8 mouse cellular contexts compared by ENCODE assay signal in genomic region chr6:124809775-124810538, GRCm38 (mm10). TPM values are rescaled to one million over a fixed set of nuclear protein-coding genes. Genes with fewer than 3 reads are reported as not detected.
DNase-seq lines count a peak whose midpoint lies in the region; ATAC-seq and TF ChIP-seq lines count a peak whose summit lies in the region.

No protein-coding gene starts in this region.

- ATAC-seq in hindbrain, embryonic 14.5 days (ENCODE audit: low FRiP score), result no peak
- ATAC-seq in midbrain, postnatal 0 days (ENCODE audit: low FRiP score), result no peak

- H3K4me3 ChIP-seq in left cerebral cortex, adult 2 months, result peak overlapping the region; percentile 53
- peak overlapping the region; percentile 44 for H3K4me3 ChIP-seq in hindbrain, embryonic 14.5 days (replicated peaks; ENCODE audit: low read length)
- peak overlapping the region; percentile 43 for H3K4me3 ChIP-seq in midbrain, postnatal 0 days (ENCODE audit: low read depth, low read length)

- intact Hi-C loops in left cerebral cortex, adult 2 months (cut with DNase I), result loop anchor here (1.0 kb wide), 1 partner anchor 41 kb away; the partner anchor contains the start of gene Eno2
- intact Hi-C loops in left cerebral cortex, postnatal 36 days (cut with DNase I), result no loop called here
- intact Hi-C loops in left cerebral cortex, postnatal 14 days (cut with DNase I), result no loop called here

- DNase-seq in left cerebral cortex, adult 2 months (ENCODE audit: extremely low spot score in 1 of 2, low spot score in 2 of 2), result no peak
- no peak for DNase-seq in left cerebral cortex, postnatal 36 days (ENCODE audit: low spot score in 2 of 2)
- DNase-seq in cerebellum, postnatal 25 days, result peak; percentile 29 to 49
- no peak for DNase-seq in hindbrain, embryonic 14.5 days (ENCODE audit: low spot score)
- no peak for DNase-seq in midbrain, postnatal 0 days (ENCODE audit: low spot score)
- no peak for DNase-seq in frontal cortex, postnatal 14 days (ENCODE audit: low spot score in 2 of 2)
- DNase-seq in urinary bladder, postnatal 25 days (ENCODE audit: low spot score), result no peak
- DNase-seq in left cerebral cortex, postnatal 14 days (ENCODE audit: low spot score in 2 of 2), result no peak

- no peaks in the 10 kb centered on the region for H3K27me3 ChIP-seq in hindbrain, embryonic 14.5 days (ENCODE audit: control insufficient read depth, insufficient read depth, low read length)
- H3K27me3 ChIP-seq in midbrain, postnatal 0 days (ENCODE audit: insufficient read depth, low read length), result no peaks in the 10 kb centered on the region

- peaks cover 44% of the 10 kb centered on the region for H3K4me1 ChIP-seq in hindbrain, embryonic 14.5 days (replicated peaks; ENCODE audit: control insufficient read depth, insufficient read depth, low read length)
- peaks cover 14% of the 10 kb centered on the region for H3K4me1 ChIP-seq in midbrain, postnatal 0 days (ENCODE audit: insufficient read depth, low read length)

- peaks cover 21% of the 10 kb centered on the region for H3K36me3 ChIP-seq in hindbrain, embryonic 14.5 days (replicated peaks; ENCODE audit: control insufficient read depth, insufficient read depth)
- H3K36me3 ChIP-seq in midbrain, postnatal 0 days (ENCODE audit: insufficient read depth, low read length), result 0 out of 2 replicates have a peak, but pooled peaks cover 10% of the 10 kb centered on the region

- no peak overlapping the region for H3K27ac ChIP-seq in left cerebral cortex, adult 2 months
- 0 out of 2 replicates have a peak overlapping the region, but pooled peaks have one; percentile 15 for H3K27ac ChIP-seq in hindbrain, embryonic 14.5 days
- no peak overlapping the region for H3K27ac ChIP-seq in midbrain, postnatal 0 days (ENCODE audit: low read depth, low read length)

- no peaks in the 10 kb centered on the region for H3K9me3 ChIP-seq in hindbrain, embryonic 14.5 days (ENCODE audit: control insufficient read depth, low read length)
- no peaks in the 10 kb centered on the region for H3K9me3 ChIP-seq in midbrain, postnatal 0 days (ENCODE audit: low read length)

- peak overlapping the region; percentile 69 for H3K4me2 ChIP-seq in hindbrain, embryonic 14.5 days (replicated peaks)
- peak overlapping the region; percentile 69 for H3K4me2 ChIP-seq in midbrain, postnatal 0 days (ENCODE audit: low read depth, low read length, poor library complexity, severe bottlenecking)

- TF ChIP-seq CTCF in left cerebral cortex, adult 2 months (IDR thresholded peaks at IDR 0.05), result no peak
- no peak for TF ChIP-seq CTCF in midbrain, postnatal 0 days (IDR thresholded peaks at IDR 0.05)

- 47% methylated on average over 14 of the region's 14 CpGs for WGBS in hindbrain, embryonic 14.5 days
- 46% methylated on average over 14 of the region's 14 CpGs for WGBS in midbrain, postnatal 0 days

- H3K9ac ChIP-seq in hindbrain, embryonic 14.5 days, result peak overlapping the region; percentile 57
- H3K9ac ChIP-seq in midbrain, postnatal 0 days (replicated peaks; ENCODE audit: low read length, poor library complexity, severe bottlenecking), result peak overlapping the region; percentile 54

RNA-seq across cellular contexts. Expression of gene Spsb2, which starts 1.5 kb away (rescaled TPM):
- total RNA-seq in left cerebral cortex, adult 2 months (2021), result 1 to 10 TPM; 4.4 to 5.4 TPM
- total RNA-seq in left cerebral cortex, postnatal 36 days (2021), result 1 to 10 TPM; 4.9 TPM
- polyA plus RNA-seq in hindbrain, embryonic 14.5 days (2014; fragmentation: Nextera tagmentation; extraction: Ambion mirVana), result 5.2 and 6.6 TPM in 2 replicates
- total RNA-seq in midbrain, postnatal 0 days (2014; rRNA removed), result 5.9 and 9.3 TPM in 2 replicates
- polyA plus RNA-seq in midbrain, postnatal 0 days (2015; fragmentation: Nextera tagmentation; extraction: Ambion mirVana), result 10.2 and 10.9 TPM in 2 replicates
- 1 to 10 TPM; 2.9 to 5.3 TPM for total RNA-seq in left cerebral cortex, postnatal 14 days (2021)

RNA-seq across cellular contexts. Expression of gene Tpi1, which starts 4.1 kb away (rescaled TPM):
- total RNA-seq in left cerebral cortex, adult 2 months (2021), result 100 to 1,000 TPM; 734 to 769 TPM
- total RNA-seq in left cerebral cortex, postnatal 36 days (2021), result 100 to 1,000 TPM; 736 to 850 TPM
- 413 and 474 TPM in 2 replicates for polyA plus RNA-seq in hindbrain, embryonic 14.5 days (2014; fragmentation: Nextera tagmentation; extraction: Ambion mirVana)
- total RNA-seq in midbrain, postnatal 0 days (2014; rRNA removed), result 392 and 419 TPM in 2 replicates
- polyA plus RNA-seq in midbrain, postnatal 0 days (2015; fragmentation: Nextera tagmentation; extraction: Ambion mirVana), result 415 and 480 TPM in 2 replicates
- total RNA-seq in left cerebral cortex, postnatal 14 days (2021), result 100 to 1,000 TPM; 629 to 634 TPM

RNA-seq across cellular contexts. Expression of gene Usp5, which starts 19.3 kb away (rescaled TPM):
- total RNA-seq in left cerebral cortex, adult 2 months (2021), result 100 to 1,000 TPM; 184 to 190 TPM
- 100 to 1,000 TPM; 191 to 199 TPM for total RNA-seq in left cerebral cortex, postnatal 36 days (2021)
- polyA plus RNA-seq in hindbrain, embryonic 14.5 days (2014; fragmentation: Nextera tagmentation; extraction: Ambion mirVana), result 180 and 182 TPM in 2 replicates
- total RNA-seq in midbrain, postnatal 0 days (2014; rRNA removed), result 218 and 219 TPM in 2 replicates
- 201 and 214 TPM in 2 replicates for polyA plus RNA-seq in midbrain, postnatal 0 days (2015; fragmentation: Nextera tagmentation; extraction: Ambion mirVana)
- total RNA-seq in left cerebral cortex, postnatal 14 days (2021), result 100 to 1,000 TPM; 178 to 184 TPM

RNA-seq across cellular contexts. Expression of gene Cdca3, which starts 19.4 kb away (rescaled TPM):
- under 1 TPM; 0.63 to 0.66 TPM for total RNA-seq in left cerebral cortex, adult 2 months (2021)
- total RNA-seq in left cerebral cortex, postnatal 36 days (2021), result 1 to 10 TPM; 1.5 to 1.8 TPM
- polyA plus RNA-seq in hindbrain, embryonic 14.5 days (2014; fragmentation: Nextera tagmentation; extraction: Ambion mirVana), result 29.3 and 36.2 TPM in 2 replicates
- total RNA-seq in midbrain, postnatal 0 days (2014; rRNA removed), result 9.4 and 16.7 TPM in 2 replicates
- 15.0 and 16.0 TPM in 2 replicates for polyA plus RNA-seq in midbrain, postnatal 0 days (2015; fragmentation: Nextera tagmentation; extraction: Ambion mirVana)
- total RNA-seq in left cerebral cortex, postnatal 14 days (2021), result 1 to 10 TPM; 1.6 to 1.7 TPM

RNA-seq across cellular contexts. Expression of gene Gnb3, which starts 30.1 kb away (rescaled TPM):
- total RNA-seq in left cerebral cortex, adult 2 months (2021), result not detected
- total RNA-seq in left cerebral cortex, postnatal 36 days (2021), result under 1 TPM in 1 of 2 experiments, not detected in 1; 0.30 TPM
- polyA plus RNA-seq in hindbrain, embryonic 14.5 days (2014; fragmentation: Nextera tagmentation; extraction: Ambion mirVana), result 0.21 and 1.2 TPM in 2 replicates
- 0.52 and 0.66 TPM in 2 replicates for total RNA-seq in midbrain, postnatal 0 days (2014; rRNA removed)
- polyA plus RNA-seq in midbrain, postnatal 0 days (2015; fragmentation: Nextera tagmentation; extraction: Ambion mirVana), result 0.23 and 1.1 TPM in 2 replicates
- not detected for total RNA-seq in left cerebral cortex, postnatal 14 days (2021)

Comparison
In these comparisons a context has a peak if more than half of its experiments do, and no peak if none do; other contexts are left out.
1. DNase-seq: peak in cerebellum, postnatal 25 days (2 of 2); none in left cerebral cortex, adult 2 months (0 of 2), left cerebral cortex, postnatal 36 days (0 of 2), hindbrain, embryonic 14.5 days (single experiment), midbrain, postnatal 0 days (single experiment), frontal cortex, postnatal 14 days (0 of 2), urinary bladder, postnatal 25 days (single experiment) and left cerebral cortex, postnatal 14 days (0 of 2).
2. Peak in every context shown above with its lines, with median percentiles within 50 percentile points of each other: H3K4me3 ChIP-seq.